Mouse (Mus musculus): Measurements from ENCODE around the gene Mapk11.

The Mapk11 gene

DNA sequence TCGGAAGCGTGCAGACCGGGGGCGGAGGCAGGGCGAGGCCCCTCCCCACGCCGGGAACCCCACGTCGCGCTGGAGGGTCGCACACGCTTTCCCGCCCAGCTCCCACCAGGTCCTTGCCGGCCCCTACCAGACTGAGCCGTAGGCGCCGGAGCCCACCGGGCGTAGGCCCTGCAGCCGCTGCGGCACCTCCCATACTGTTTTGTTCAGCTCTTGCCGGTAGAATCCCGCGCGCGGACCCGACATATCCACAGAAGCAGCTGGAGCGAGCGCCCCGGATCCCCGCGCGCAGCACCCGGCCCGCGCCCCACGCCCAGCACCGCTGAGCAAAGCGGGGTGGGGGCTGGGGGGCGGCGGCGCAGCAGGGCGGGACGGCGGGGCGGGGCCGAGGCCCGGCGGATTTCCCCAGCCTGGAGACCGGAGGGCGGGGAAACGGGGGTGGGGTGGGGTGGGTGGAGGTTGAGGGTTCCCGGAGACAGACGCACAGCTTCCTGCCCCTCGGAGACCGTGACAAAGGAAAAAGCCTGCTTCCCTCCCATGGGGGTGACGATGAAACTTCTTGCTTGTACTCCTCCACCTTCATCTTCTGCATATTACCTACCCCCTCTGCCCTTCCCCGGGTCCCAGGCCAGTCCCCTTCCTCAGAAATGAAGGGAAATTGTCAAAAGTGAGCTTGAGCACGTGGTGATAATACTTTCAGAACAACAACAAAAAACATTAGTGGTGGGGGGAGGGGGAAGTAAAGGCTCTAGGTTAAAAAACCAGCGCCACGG, at the start of gene Mapk11:
TSS of gene Mapk11 (minus strand) at position 358 of the 770 bp plus-strand sequence.
- in situ Hi-C loops (cut with MboI, MseI) = no loop called here

DNA sequence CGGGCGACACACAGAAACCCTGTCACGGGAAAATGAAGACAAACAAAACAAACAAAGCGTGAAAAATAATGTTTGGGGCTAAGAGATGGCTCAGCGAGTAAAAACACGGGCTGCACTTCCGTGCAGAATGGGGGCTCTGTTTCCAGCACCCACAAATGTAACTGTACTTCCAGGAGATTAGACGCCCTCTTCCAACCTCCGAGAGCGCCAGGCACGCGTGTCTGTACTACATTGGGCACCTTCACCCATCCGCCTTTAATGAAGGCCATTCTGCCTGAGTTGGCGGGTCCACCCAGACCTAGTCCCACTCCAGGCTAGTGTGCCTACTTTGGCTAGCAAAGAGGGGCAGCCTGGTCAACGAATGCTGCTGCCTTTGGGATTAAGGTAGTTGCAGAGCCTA, 47.6 kb upstream of the Mapk11 start:
- in situ Hi-C loops (cut with MboI, MseI) = no loop called here

DNA sequence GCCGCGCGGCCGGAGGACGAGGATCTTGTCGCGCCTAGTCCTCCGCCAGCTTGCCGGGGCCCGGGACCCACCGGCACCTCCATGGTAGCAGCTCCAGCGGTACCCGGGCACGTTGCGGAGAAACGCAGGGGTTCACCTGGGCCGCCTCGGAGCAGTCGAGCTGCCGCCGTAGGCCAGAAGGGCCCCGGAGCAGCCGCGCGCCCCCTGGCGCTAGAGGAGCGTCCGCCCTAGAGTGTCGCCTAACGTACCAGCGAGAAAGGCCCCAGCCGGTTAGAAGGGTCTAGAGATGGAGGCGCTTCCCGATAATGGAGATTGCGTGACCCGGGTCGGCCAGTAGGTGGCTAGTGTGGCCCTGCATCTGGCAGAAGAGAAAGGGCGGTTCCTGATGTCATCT, 46.9 kb upstream of the Mapk11 start, which contains the start of gene Dennd6b:
TSS of gene Dennd6b (minus strand) at position 184 of the 394 bp plus-strand sequence.
- in situ Hi-C loops (cut with MboI, MseI) = no loop called here

DNA sequence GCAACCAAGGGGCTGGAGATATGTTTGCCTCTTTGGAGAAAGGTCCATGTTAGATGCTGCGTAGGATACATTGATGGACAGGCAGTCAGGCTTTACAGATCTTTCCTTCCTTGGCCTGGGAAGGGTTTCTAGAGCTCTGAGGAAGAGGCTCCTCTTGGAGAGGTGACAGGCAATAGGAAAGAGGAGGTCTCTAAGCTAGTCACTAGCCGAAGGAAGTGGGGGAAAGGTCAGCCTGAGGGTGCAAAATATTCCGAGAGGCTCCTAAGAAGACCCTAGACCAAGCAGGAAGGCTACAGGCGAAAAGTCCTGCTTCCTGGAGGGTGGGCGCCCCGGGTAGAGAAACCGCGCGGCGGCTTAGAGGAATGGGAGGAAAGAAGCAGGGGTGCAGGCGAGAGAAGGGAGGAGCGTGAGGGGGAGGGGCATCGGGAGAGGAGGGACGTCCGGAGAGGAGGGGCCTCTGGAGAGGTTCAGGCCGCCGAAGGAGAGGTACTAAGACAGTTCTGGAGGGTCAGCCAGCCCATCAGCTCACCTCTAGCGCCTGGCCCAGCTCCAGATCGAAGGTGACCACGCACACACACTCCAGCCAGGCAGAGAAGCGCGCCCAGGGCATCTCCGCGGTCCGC, 46.4 kb upstream of the Mapk11 start:
- in situ Hi-C loops (cut with MboI, MseI) = no loop called here

DNA sequence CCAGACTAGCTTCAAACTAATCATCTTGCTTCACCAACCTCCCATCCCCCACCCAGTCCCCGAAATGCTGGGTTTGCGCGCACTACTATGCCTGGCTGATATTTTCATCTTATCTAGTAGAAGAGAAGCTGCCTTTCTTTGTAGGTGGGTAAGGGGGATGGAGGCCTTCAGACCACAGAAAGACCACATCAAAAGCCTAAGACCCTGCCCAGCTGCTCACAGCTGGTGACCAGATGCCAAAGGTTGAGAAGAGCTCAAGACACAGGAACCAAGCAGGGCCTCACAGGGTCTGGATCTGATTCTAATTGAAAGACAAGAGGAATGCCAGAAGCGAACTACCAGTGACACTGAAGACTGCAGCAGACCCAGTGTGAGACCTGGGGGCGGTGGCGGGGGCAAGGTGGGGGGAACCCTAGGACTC, 45.8 kb upstream of the Mapk11 start:
- in situ Hi-C loops (cut with MboI, MseI) = no loop called here

DNA sequence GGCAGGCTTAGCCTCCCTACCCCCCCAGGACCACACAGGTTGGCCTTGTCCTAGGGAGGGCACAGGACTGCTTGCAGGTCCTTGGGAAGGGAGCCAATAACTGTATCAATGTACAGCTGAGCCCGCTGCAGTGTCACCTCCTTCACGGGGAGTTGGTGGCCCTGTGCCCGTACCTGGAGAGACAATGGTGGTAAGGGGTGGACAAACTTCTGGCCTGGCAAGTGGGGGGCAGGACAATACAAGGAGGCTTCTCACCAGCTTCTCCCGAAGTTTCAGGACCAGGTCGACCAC, 35.5 kb upstream of the Mapk11 start:
- in situ Hi-C loops (cut with MboI, MseI) = no loop called here

DNA sequence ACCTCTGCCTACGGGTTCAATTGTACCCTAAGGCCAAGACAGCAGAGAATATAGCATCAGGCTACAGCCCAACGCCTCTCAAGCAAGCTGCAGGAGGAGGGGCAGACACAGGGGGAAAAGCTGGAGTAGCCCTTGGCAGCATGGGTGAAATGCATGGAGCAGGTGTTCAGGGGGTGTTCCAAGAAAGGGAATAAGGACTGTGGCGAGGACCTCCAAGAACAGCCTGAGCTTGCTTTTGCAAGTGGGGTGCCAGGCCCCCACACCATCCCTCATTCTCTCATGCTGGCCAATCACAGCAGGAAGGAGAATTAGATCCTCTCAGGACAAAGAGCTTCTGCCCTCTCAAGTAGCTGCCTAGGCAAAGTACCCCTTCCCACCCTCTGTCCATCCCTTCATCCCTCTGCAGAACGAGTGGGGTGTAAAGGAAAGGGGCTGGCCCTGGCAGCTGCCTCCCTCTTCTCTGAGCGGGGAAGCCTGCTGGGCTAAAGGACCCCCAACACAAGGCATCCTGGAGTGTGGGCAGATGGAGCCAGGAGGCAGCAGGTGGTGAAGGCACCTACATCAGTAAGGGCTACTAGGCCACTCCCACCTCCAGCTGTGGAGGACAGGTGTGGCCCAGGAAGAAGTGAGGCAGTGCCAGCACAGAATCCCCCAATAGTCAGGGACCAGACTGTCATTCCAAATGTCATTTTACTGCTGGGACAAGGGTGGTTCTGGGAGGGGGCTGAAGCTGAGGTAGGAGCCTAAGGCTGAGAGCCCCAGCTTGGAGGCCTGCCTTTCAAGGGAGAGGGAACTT, 34.9 kb upstream of the Mapk11 start:
- in situ Hi-C loops (cut with MboI, MseI) = no loop called here

DNA sequence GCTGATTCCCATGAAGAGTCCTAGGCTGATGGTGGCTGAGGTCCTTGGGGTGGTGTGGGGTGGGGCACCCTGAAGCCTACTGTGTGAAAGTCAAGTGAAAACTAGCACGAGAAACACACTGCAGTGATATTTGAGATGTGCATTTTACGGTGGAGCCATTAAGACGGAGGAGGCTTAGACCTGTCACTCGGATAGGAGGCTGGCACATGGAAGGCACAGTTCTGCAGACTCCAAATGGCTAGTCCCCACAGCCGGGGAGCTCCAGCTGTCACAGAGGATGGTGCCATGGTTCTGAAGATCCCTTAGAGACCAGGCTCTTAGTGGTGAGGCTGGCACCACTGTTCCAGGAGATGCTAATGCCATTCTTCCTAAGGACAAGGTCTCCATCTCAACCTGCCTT, 33.4 kb upstream of the Mapk11 start:
- in situ Hi-C loops (cut with MboI, MseI) = no loop called here

DNA sequence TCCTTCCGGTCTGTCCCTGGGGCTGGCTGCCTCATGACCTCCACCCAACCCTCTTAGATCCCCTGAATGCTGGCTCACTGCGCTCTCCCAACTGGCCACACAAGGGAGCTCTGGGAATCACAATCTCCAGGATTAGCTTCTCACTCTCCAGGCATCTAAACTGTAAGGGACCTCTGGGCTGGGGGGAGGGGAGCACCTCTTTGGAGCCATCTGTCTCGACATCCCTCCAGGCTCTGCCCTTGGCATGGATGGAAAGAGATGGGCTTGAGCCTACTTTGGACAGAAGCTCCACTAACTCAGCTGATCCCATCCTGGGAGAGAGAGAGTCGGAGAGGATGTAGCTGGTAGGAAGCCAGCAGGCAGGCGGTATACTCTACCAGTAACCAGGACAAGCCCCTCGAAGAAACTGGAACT, 32.9 kb upstream of the Mapk11 start:
- in situ Hi-C loops (cut with MboI, MseI) = no loop called here

DNA sequence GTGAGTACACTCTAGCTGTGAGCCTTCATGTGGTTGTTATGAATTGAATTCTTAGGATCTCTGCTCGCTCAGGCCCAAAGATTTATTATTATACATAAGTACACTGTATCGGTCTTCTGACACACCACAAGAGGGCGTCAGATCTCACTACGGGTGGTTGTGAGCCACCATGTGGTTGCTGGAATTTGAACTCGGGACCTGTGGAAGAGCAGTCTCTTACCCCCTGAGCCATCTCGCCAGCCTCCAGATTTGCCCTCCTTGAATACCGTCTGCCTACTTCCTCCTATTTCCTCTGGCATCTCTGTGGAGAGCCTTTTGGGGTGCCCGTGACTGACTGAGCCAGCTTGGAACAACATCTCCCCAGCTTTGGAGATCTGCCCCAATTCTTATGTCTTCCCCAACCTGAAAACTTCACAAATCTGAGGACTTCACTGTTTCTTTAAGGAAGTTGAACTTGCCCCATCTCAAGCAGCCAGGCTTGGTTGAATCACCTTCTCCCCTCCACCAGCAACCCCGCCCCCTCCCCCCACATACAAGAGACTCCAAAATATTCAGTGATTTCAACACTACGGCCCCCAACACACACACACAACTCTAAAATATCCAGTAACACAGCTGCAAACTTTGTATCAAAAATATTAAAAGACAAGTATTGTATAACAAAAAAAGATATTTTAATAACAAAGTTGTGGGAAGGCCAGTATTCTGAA, 32.3 kb upstream of the Mapk11 start:
- in situ Hi-C loops (cut with MboI, MseI) = no loop called here

DNA sequence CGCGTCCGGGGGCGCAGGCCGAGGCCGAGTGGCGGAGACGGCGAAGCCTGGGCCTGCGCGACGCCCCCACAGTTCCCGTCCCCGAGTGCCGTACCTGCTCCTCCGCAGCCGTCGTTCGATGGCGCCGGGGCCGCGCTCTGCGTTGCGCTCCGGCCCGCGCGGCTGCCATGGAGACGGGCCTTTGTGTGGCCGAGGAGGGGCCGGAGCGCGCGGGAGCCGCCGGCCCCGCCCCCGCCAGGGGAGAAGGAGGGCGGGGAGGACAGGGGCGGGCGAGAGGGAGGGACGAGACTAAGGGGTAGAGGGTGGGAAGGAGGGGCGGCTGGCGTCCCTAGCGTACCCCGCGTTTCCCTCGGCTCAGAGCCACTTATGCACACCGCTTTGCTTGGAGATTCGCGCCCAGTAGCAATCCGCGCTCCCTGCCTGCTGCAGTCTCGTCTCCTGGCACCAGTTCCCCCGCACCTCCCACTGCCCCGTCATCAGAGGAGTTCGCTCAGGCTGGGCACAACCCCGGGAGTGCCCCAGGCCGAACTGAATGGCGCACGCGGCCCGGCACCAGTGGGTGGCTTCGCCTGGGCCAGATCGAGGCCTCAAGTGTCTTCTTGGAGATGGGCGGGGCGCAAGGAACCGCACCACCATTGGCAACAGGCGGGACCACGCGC, 31.3 kb upstream of the Mapk11 start, which contains the start of gene Plxnb2:
TSS of gene Plxnb2 (minus strand) at position 218 of the 659 bp plus-strand sequence.
- in situ Hi-C loops (cut with MboI, MseI) = no loop called here

DNA sequence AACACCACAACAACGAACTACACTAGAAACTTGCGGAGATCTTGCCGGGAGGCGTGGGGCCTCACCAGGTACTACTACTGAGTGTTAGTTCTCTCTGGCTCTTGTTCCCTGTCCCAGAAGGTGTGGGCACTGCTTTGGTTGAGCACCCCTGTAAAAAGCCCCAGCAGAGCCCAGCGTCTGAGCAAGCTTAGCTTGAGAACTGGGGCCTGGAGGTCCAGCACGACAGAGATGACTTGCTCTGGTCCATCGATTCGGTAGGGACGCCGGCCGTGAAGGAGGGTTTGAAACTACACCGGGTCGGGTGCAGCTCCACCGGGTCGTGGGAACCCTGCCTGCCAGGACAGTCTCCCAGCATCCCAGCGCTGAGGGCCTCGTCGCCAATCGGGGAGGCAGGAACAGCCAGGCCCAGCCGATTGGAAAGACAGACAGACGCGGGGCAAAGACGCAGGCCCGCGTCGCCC, 30.7 kb upstream of the Mapk11 start:
- in situ Hi-C loops (cut with MboI, MseI) = no loop called here

DNA sequence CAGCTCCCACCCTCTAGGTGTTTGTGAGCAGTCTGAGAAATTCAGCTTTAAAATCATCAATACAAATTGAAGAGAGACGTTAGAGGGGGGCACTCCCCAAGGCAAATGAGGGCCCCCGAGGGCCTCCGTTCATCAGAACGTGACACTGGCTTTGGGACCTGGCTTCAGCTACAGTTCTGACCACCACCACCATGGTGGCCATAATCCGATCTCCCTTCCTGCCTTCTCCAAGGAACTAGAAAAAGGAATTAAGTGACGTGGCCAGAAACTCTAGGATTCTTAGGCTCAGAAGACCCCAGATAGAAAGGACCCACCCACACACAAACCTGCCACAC, 30.2 kb upstream of the Mapk11 start:
- in situ Hi-C loops (cut with MboI, MseI) = no loop called here

DNA sequence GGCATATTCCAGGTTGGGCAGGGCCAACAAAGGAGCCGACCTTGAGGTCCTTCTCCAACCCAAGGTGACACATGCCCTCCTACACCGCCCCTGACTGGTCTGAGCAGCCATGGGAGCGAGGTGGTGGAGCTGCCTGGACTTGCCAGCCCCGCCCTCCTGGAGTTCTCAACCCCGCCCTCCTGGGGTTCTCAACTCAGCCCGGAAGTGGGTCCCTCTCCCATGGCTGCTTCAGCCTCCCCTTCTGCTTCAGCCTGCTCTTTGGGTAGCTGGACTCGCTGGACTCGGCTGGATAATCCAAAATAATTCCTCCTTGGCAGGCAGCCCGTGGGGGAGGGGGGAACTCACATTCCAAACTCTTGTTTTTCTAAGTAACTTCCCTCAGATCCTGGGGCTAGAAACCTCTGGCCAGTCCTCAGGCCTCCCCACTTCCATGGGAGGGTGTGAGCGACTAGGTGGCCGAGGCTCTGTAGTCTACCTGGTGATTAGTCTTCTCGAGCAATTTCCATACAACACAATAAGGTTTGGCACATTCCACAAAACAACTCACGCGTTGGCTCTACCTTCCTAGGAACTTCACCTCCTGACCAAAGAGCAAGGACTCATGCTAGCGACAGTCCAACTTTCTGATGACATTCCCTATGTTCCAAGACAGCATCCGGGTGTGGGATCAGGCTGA, 29.7 kb upstream of the Mapk11 start:
- in situ Hi-C loops (cut with MboI, MseI) = no loop called here

DNA sequence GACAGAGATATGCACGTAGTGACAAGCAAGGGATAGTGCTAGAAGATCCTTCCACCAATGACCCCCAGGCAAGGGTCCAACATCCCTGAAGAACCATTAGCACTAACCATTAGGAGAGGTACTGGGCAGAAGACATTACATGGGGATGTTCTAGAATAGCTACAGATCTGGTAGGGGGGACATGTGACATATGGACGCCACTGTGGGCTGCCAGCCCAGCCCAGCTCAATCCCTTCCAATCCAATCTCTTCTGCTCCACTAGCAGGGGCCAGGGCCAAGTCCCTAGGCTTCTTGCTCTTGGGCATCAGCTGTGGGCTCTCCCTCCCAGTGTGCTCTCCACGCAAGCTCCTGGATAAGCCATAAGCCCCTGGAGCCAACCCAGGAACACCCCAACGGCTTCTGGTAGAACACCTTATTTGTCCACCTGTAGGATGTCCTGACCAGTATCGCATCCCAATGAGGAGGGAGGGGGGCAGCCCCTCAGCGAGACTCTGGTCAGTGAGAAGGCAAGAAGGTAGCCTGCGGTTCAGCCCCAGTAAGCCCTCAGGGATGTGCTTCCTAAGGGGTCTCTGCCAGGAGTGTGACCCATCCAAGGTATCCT, 28.9 kb upstream of the Mapk11 start:
- in situ Hi-C loops (cut with MboI, MseI) = no loop called here

DNA sequence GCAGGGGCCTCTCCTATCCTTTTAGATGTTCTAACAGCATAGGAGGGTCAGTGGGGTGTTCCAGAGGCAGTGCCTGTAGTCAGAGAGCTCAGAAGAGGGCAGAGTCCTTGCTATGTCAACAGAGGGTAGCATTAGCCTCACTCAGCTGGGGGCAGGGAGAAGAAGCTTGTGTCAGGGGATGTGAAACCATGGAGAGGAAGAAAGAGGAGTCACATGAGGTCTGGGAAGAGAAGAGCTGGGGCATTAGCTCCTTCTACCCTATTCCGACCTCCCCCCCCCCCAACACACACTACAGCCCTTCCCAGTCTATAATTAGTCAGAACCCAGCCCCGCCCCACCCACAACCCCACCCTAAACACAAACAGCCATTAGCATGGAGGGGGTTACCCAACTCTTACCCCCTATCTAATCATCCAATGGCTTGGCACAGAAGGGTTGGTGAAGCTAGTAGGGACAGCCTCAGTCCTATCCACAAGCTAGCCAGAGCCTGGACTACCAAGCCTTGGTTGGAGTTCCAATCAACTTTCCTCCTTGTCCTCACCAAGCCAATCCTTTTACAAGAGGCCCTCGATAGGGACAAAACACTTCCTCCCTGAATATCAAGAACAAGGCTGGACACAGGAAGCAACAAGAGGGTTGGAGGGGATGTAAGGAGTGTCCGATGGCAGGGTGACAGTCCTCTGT, 28.3 kb upstream of the Mapk11 start:
- in situ Hi-C loops (cut with MboI, MseI) = no loop called here

DNA sequence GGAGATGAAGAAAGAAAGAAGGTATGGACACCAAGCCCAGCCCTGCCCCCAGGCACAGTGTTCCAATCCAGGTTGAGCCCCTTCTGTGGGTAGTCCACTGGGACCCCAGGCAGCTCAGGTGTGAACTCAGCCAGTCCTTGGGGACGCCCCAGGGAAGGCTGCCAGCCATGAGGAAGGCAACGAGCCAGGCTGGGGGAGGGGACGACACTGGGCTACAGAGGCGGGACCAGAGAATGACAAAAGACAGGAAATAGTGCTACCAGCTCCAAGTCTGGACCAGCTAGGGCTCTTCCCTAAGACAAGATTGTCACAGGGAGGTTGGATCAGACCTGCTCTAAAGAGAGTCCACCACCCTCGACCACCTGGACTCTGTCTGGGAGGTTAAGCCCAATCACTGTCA, 27.7 kb upstream of the Mapk11 start:
- in situ Hi-C loops (cut with MboI, MseI) = no loop called here

DNA sequence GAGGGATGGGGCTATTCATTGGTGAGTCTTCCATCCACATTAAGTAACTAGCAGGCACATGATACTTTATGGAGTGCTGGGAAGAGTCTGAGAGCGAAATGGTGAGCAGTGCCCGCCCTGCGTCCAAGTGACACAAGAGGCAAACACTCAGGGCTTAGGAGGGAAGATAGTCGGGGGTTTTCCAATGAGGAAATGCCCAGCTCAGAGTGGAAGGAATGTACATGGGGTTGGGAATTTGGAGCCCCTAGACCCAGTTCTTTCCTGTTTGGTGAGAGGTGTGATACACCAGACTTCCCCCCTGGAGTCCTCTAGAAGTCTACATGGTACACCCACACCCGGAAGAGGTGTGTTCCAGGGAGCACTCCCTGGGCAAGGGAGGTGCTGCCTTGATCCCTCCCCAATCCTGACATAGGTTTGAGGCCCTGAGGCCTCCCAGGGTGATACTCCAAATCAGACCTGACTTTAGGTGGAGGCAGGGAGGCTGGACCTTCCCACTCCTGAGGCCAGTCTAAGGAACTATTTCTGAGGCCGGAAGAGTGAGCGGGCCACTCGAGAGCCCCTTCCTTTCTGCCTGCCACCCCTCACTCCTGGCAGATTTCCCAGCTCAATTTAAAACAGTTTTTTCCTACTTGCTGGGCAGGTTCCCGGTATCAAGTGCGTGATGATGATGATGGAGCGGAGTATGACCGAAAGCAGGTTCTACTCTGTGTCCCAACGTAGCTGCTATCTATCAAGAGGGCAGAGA, 26.2 kb upstream of the Mapk11 start:
- in situ Hi-C loops (cut with MboI, MseI) = no loop called here

DNA sequence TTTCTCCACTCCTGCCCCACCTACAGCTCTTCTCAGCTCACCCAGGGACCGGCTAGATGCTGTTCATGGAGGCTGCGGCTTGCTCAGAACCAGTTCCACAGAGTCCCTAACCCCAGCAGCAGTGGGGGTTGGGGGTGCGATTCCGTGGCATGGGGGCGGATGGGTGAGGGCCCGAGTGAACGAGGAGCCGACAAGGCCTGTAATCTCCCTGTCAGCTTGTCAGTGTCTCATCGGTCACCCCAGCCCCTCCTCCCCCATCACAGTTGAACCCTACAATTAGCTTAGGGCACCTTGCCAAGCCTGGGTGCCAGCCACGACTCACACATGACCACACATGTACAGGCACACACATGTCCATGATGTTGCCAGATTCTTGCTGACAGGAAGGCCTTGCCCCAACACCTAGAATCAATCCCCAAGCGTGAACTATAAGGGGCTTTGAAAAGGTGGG, 25.5 kb upstream of the Mapk11 start:
- in situ Hi-C loops (cut with MboI, MseI) = no loop called here

Data from T-helper 17 cell (primary cell).